Mouse (Mus musculus): ENCODE results near the gene Rnf167. TPM values are rescaled to one million over a fixed set of nuclear protein-coding genes. Genes with fewer than 3 reads are reported as not detected.
A peak's percentile ranks its signal among the peaks of the same experiment; 100 is the strongest.

Gene Rnf167
- polyA plus RNA-seq, 1 experiment from 2014 or later, result 130 TPM

GRCm38 (mm10) chr11:70639976-70640375 lies 7.1 kb upstream of the Rnf167 start:
- Histone ChIP-seq H3K27me3 (no peaks in the 10 kb centered on the region), H3K4me1 (peaks cover under 1% of the 10 kb centered on the region; the same call in 1 of the 2 replicates), H3K9me3 (no peaks in the 10 kb centered on the region), H3K4me2 (replicated peaks) (no peak overlapping the region), H3K36me3 (peaks cover 15% of the 10 kb centered on the region), H3K27ac (replicated peaks) (no peak overlapping the region), H3K9ac (replicated peaks) (no peak overlapping the region), H3K4me3 (no peak overlapping the region)
- ATAC-seq (replicated peaks), result no peak
- 87% methylated on average over 8 of the region's 8 CpGs for WGBS

- no peak for ATAC-seq (replicated peaks)
- H3K27ac ChIP-seq (replicated peaks), result no peak overlapping the region
- no peak overlapping the region for H3K4me3 ChIP-seq
- H3K9me3 ChIP-seq, result no peaks in the 10 kb centered on the region
- peaks cover 17% of the 10 kb centered on the region for H3K36me3 ChIP-seq
- no peaks in the 10 kb centered on the region for H3K27me3 ChIP-seq
- WGBS, result 84% methylated on average over 7 of the region's 7 CpGs
- H3K4me1 ChIP-seq, result peaks cover 13% of the 10 kb centered on the region
- H3K4me2 ChIP-seq (replicated peaks), result no peak overlapping the region
- H3K9ac ChIP-seq (replicated peaks), result no peak overlapping the region
These were observed 5.8 kb upstream of the Rnf167 start for GRCm38 (mm10) chr11:70641241-70641640.

GRCm38 (mm10) chr11:70643051-70643450 lies 4.0 kb upstream of the Rnf167 start:
- WGBS, result 90% methylated on average over 6 of the region's 6 CpGs
- ATAC-seq (replicated peaks), result no peak
- Histone ChIP-seq H3K4me2 (replicated peaks) (no peak overlapping the region), H3K27ac (replicated peaks) (no peak overlapping the region), H3K9me3 (no peaks in the 10 kb centered on the region), H3K27me3 (no peaks in the 10 kb centered on the region), H3K4me1 (peaks cover 19% of the 10 kb centered on the region), H3K4me3 (no peak overlapping the region), H3K36me3 (peaks cover 17% of the 10 kb centered on the region), H3K9ac (replicated peaks) (no peak overlapping the region)

GRCm38 (mm10) chr11:70644564-70645103 lies 2.4 kb upstream of the Rnf167 start:
- Histone ChIP-seq H3K4me3 (no peak overlapping the region), H3K9me3 (no peaks in the 10 kb centered on the region), H3K9ac (replicated peaks) (no peak overlapping the region), H3K27ac (replicated peaks) (no peak overlapping the region), H3K27me3 (no peaks in the 10 kb centered on the region), H3K36me3 (peaks cover 26% of the 10 kb centered on the region), H3K4me2 (replicated peaks) (no peak overlapping the region), H3K4me1 (peaks cover 35% of the 10 kb centered on the region)
- no peak for ATAC-seq (replicated peaks)
- WGBS, result 95% methylated on average over 8 of the region's 8 CpGs

- Histone ChIP-seq H3K9me3 (no peaks in the 10 kb centered on the region), H3K36me3 (peaks cover 36% of the 10 kb centered on the region), H3K27me3 (no peaks in the 10 kb centered on the region), H3K27ac (replicated peaks) (no peak overlapping the region), H3K4me1 (peaks cover 37% of the 10 kb centered on the region), H3K9ac (replicated peaks) (peak overlapping the region; percentile 87), H3K4me3 (peak overlapping the region; percentile 65), H3K4me2 (replicated peaks) (peak overlapping the region; percentile 75)
- ATAC-seq (replicated peaks), result no peak
- WGBS, result 89% methylated on average over 12 of the region's 12 CpGs
These were observed 1.4 kb upstream of the Rnf167 start for GRCm38 (mm10) chr11:70645461-70646258.

- WGBS, result 8% methylated on average over 3 of the region's 3 CpGs
These were observed 828 bp upstream of the Rnf167 start for GRCm38 (mm10) chr11:70646259-70646555.

GRCm38 (mm10) chr11:70647716-70648420 lies 833 bp downstream of the Rnf167 start:
- 5% methylated on average over 28 of the region's 28 CpGs for WGBS
- peak overlapping the region; percentile 75 for H3K9ac ChIP-seq (replicated peaks)
- peak overlapping the region; percentile 94 for H3K4me2 ChIP-seq (replicated peaks)
- H3K27ac ChIP-seq (replicated peaks), result peak overlapping the region; percentile 98
- ATAC-seq (replicated peaks), result peak; percentile 3; the same call in 1 of the 2 replicates
- H3K4me3 ChIP-seq, result peak overlapping the region; percentile 65
- no peaks in the 10 kb centered on the region for H3K9me3 ChIP-seq
- no peaks in the 10 kb centered on the region for H3K27me3 ChIP-seq
- peaks cover 50% of the 10 kb centered on the region for H3K4me1 ChIP-seq
- H3K36me3 ChIP-seq, result peaks cover 53% of the 10 kb centered on the region

More at GRCm38 (mm10) chr11:70646259-70646555, 828 bp upstream of the Rnf167 start:
- no peak for ATAC-seq (replicated peaks)
- peak overlapping the region; percentile 75 for H3K4me2 ChIP-seq (replicated peaks)
- no peaks in the 10 kb centered on the region for H3K9me3 ChIP-seq
- H3K27me3 ChIP-seq, result no peaks in the 10 kb centered on the region
- peaks cover 37% of the 10 kb centered on the region for H3K4me1 ChIP-seq
- peak overlapping the region; percentile 65 for H3K4me3 ChIP-seq
- peak overlapping the region; percentile 98 for H3K27ac ChIP-seq (replicated peaks)
- H3K9ac ChIP-seq (replicated peaks), result peak overlapping the region; percentile 87
- H3K36me3 ChIP-seq, result peaks cover 42% of the 10 kb centered on the region

GRCm38 (mm10) chr11:70648512-70648911 lies 1.5 kb downstream of the Rnf167 start:
- no peaks in the 10 kb centered on the region for H3K27me3 ChIP-seq
- WGBS, result 87% methylated on average over 4 of the region's 4 CpGs
- peaks cover 49% of the 10 kb centered on the region for H3K36me3 ChIP-seq
- H3K9ac ChIP-seq (replicated peaks), result no peak overlapping the region
- ATAC-seq (replicated peaks), result no peak
- H3K4me1 ChIP-seq, result peaks cover 56% of the 10 kb centered on the region
- H3K4me3 ChIP-seq, result peak overlapping the region; percentile 65
- peak overlapping the region; percentile 94 for H3K4me2 ChIP-seq (replicated peaks)
- H3K27ac ChIP-seq (replicated peaks), result no peak overlapping the region
- no peaks in the 10 kb centered on the region for H3K9me3 ChIP-seq

- H3K9ac ChIP-seq (replicated peaks), result no peak overlapping the region
- WGBS, result 86% methylated on average over 8 of the region's 8 CpGs
- H3K4me1 ChIP-seq, result peaks cover 57% of the 10 kb centered on the region
- peaks cover 45% of the 10 kb centered on the region for H3K36me3 ChIP-seq
- peak overlapping the region; percentile 65; the same call in 1 of the 2 replicates for H3K4me3 ChIP-seq
- ATAC-seq (replicated peaks), result no peak
- H3K4me2 ChIP-seq (replicated peaks), result 0 out of 2 replicates have a peak overlapping the region, but pooled peaks have one; percentile 94
- no peaks in the 10 kb centered on the region for H3K9me3 ChIP-seq
- no peak overlapping the region for H3K27ac ChIP-seq (replicated peaks)
- no peaks in the 10 kb centered on the region for H3K27me3 ChIP-seq
These were observed 2.2 kb downstream of the Rnf167 start for GRCm38 (mm10) chr11:70649185-70649734.

GRCm38 (mm10) chr11:70650322-70651175 lies 3.5 kb downstream of the Rnf167 start:
- Histone ChIP-seq H3K27ac (replicated peaks) (no peak overlapping the region), H3K4me3 (no peak overlapping the region), H3K27me3 (no peaks in the 10 kb centered on the region), H3K4me1 (peaks cover 57% of the 10 kb centered on the region), H3K36me3 (peaks cover 37% of the 10 kb centered on the region), H3K9me3 (no peaks in the 10 kb centered on the region), H3K4me2 (replicated peaks) (no peak overlapping the region), H3K9ac (replicated peaks) (no peak overlapping the region)
- ATAC-seq (replicated peaks), result no peak
- WGBS, result 84% methylated on average over 12 of the region's 12 CpGs

- H3K9me3 ChIP-seq, result no peaks in the 10 kb centered on the region
- H3K4me2 ChIP-seq (replicated peaks), result no peak overlapping the region
- peaks cover 37% of the 10 kb centered on the region for H3K36me3 ChIP-seq
- H3K9ac ChIP-seq (replicated peaks), result no peak overlapping the region
- WGBS, result 82% methylated on average over 2 of the region's 2 CpGs
- no peak for ATAC-seq (replicated peaks)
- no peaks in the 10 kb centered on the region for H3K27me3 ChIP-seq
- no peak overlapping the region for H3K27ac ChIP-seq (replicated peaks)
- H3K4me3 ChIP-seq, result no peak overlapping the region
- H3K4me1 ChIP-seq, result peaks cover 57% of the 10 kb centered on the region
These were observed 4.4 kb downstream of the Rnf167 start for GRCm38 (mm10) chr11:70651391-70651790.
